Mouse (Mus musculus): ENCODE data around the gene Atf7ip. TPM values are rescaled to one million over a fixed set of nuclear protein-coding genes. Genes with fewer than 3 reads are reported as not detected.
"Not testable (repeated sequence)": the region's sequence is repeated elsewhere in the genome, so short reads cannot be mapped to it uniquely, and the experiment has no call there.

The Atf7ip gene
- 11.6 TPM for polyA plus RNA-seq (2012; fragmentation: generic; extraction: Trizol)

- H3ac ChIP-seq (ENCODE audit: control insufficient read depth, insufficient read length); H3K27me3 ChIP-seq (ENCODE audit: control insufficient read depth, insufficient read depth, insufficient read length); H3K4me2 ChIP-seq (ENCODE audit: low read depth); H3K4me3 ChIP-seq; H3K79me2 ChIP-seq (ENCODE audit: control insufficient read depth, insufficient read depth); H3K36me3 ChIP-seq (ENCODE audit: control insufficient read depth, insufficient read depth): not testable (repeated sequence)
Measured at GRCm38 (mm10) chr6:136505867-136506266, at the start of gene Atf7ip. Atf7ip (plus strand) TSS chr6:136506167.

- H3K36me3 ChIP-seq (ENCODE audit: control insufficient read depth, insufficient read depth), result no peaks in the 10 kb centered on the region
- no peak for TF ChIP-seq POLR2A (IDR thresholded peaks at IDR 0.05; ENCODE audit: insufficient read length, low read depth)
- no peak overlapping the region for H3K4me2 ChIP-seq (ENCODE audit: low read depth)
- H3K79me2 ChIP-seq (ENCODE audit: control insufficient read depth, insufficient read depth), result no peaks in the 10 kb centered on the region
- no peak overlapping the region for H3ac ChIP-seq (ENCODE audit: control insufficient read depth, insufficient read length)
- no peaks in the 10 kb centered on the region for H3K27me3 ChIP-seq (ENCODE audit: control insufficient read depth, insufficient read depth, insufficient read length)
- H3K4me3 ChIP-seq, result no peak overlapping the region
Measured at GRCm38 (mm10) chr6:136456302-136456701, 49.7 kb upstream of the Atf7ip start.

- Histone ChIP-seq H3ac (ENCODE audit: control insufficient read depth, insufficient read length) (no peak overlapping the region), H3K27me3 (ENCODE audit: control insufficient read depth, insufficient read depth, insufficient read length) (no peaks in the 10 kb centered on the region), H3K4me2 (ENCODE audit: low read depth) (no peak overlapping the region), H3K36me3 (ENCODE audit: control insufficient read depth, insufficient read depth) (no peaks in the 10 kb centered on the region), H3K79me2 (ENCODE audit: control insufficient read depth, insufficient read depth) (no peaks in the 10 kb centered on the region), H3K4me3 (no peak overlapping the region)
- no peak for TF ChIP-seq CEBPB (IDR thresholded peaks at IDR 0.05; ENCODE audit: insufficient read depth, poor library complexity, severe bottlenecking)
- TF ChIP-seq TCF12 (IDR thresholded peaks at IDR 0.05; ENCODE audit: insufficient read depth, poor library complexity, severe bottlenecking), result no peak
- TF ChIP-seq POLR2A (IDR thresholded peaks at IDR 0.05; ENCODE audit: insufficient read length, low read depth), result no peak
- TF ChIP-seq TCF3 (IDR thresholded peaks at IDR 0.05; ENCODE audit: insufficient read length, low read depth), result no peak
- TF ChIP-seq MAX (IDR thresholded peaks at IDR 0.05; ENCODE audit: low read depth), result no peak
- TF ChIP-seq POLR2AphosphoS2 (IDR thresholded peaks at IDR 0.05; ENCODE audit: insufficient read length, low read depth), result no peak
- TF ChIP-seq MYOG (IDR thresholded peaks at IDR 0.05; ENCODE audit: control insufficient read depth in 1 of 3, insufficient read depth in 1 of 3, insufficient read length in 2 of 3, low read depth in 2 of 3), result no peak
- no peak for TF ChIP-seq REST (IDR thresholded peaks at IDR 0.05; ENCODE audit: insufficient read depth, insufficient read length)
- no peak for TF ChIP-seq E2F4 (IDR thresholded peaks at IDR 0.05; ENCODE audit: insufficient read depth)
- no peak for TF ChIP-seq USF1 (IDR thresholded peaks at IDR 0.05; ENCODE audit: low read depth)
- no peak for TF ChIP-seq SRF (IDR thresholded peaks at IDR 0.05; ENCODE audit: control insufficient read depth, insufficient read length, low read depth)
- TF ChIP-seq MYOD1 (IDR thresholded peaks at IDR 0.05; ENCODE audit: control insufficient read depth in 1 of 3, insufficient read length in 2 of 3, low read depth in 2 of 3), result no peak
Measured at GRCm38 (mm10) chr6:136459156-136459555, 46.8 kb upstream of the Atf7ip start.

- no peak overlapping the region for H3K4me3 ChIP-seq
- H3ac ChIP-seq (ENCODE audit: control insufficient read depth, insufficient read length), result no peak overlapping the region
- H3K36me3 ChIP-seq (ENCODE audit: control insufficient read depth, insufficient read depth), result no peaks in the 10 kb centered on the region
- no peaks in the 10 kb centered on the region for H3K27me3 ChIP-seq (ENCODE audit: control insufficient read depth, insufficient read depth, insufficient read length)
- no peak overlapping the region for H3K4me2 ChIP-seq (ENCODE audit: low read depth)
- no peaks in the 10 kb centered on the region for H3K79me2 ChIP-seq (ENCODE audit: control insufficient read depth, insufficient read depth)
- no peak for TF ChIP-seq MAX (IDR thresholded peaks at IDR 0.05; ENCODE audit: low read depth)
- no peak for TF ChIP-seq POLR2A (IDR thresholded peaks at IDR 0.05; ENCODE audit: insufficient read length, low read depth)
- no peak for TF ChIP-seq REST (IDR thresholded peaks at IDR 0.05; ENCODE audit: insufficient read depth, insufficient read length)
- TF ChIP-seq TCF12 (IDR thresholded peaks at IDR 0.05; ENCODE audit: insufficient read depth, poor library complexity, severe bottlenecking), result no peak
- no peak for TF ChIP-seq TCF3 (IDR thresholded peaks at IDR 0.05; ENCODE audit: insufficient read length, low read depth)
- TF ChIP-seq CEBPB (IDR thresholded peaks at IDR 0.05; ENCODE audit: insufficient read depth, poor library complexity, severe bottlenecking), result no peak
- no peak for TF ChIP-seq POLR2AphosphoS2 (IDR thresholded peaks at IDR 0.05; ENCODE audit: insufficient read length, low read depth)
- TF ChIP-seq E2F4 (IDR thresholded peaks at IDR 0.05; ENCODE audit: insufficient read depth), result no peak
- no peak for TF ChIP-seq MYOD1 (IDR thresholded peaks at IDR 0.05; ENCODE audit: control insufficient read depth in 1 of 3, insufficient read length in 2 of 3, low read depth in 2 of 3)
Measured at GRCm38 (mm10) chr6:136463491-136463890, 42.5 kb upstream of the Atf7ip start.

GRCm38 (mm10) chr6:136464121-136464621 is 41.8 kb upstream of the Atf7ip start:
- H3K79me2 ChIP-seq (ENCODE audit: control insufficient read depth, insufficient read depth), result no peaks in the 10 kb centered on the region
- no peak overlapping the region for H3ac ChIP-seq (ENCODE audit: control insufficient read depth, insufficient read length)
- no peaks in the 10 kb centered on the region for H3K36me3 ChIP-seq (ENCODE audit: control insufficient read depth, insufficient read depth)
- H3K27me3 ChIP-seq (ENCODE audit: control insufficient read depth, insufficient read depth, insufficient read length), result no peaks in the 10 kb centered on the region
- no peak for TF ChIP-seq MAX (IDR thresholded peaks at IDR 0.05; ENCODE audit: low read depth)
- TF ChIP-seq TCF12 (IDR thresholded peaks at IDR 0.05; ENCODE audit: insufficient read depth, poor library complexity, severe bottlenecking), result no peak
- no peak for TF ChIP-seq REST (IDR thresholded peaks at IDR 0.05; ENCODE audit: insufficient read depth, insufficient read length)
- TF ChIP-seq MYOD1 (IDR thresholded peaks at IDR 0.05; ENCODE audit: control insufficient read depth in 1 of 3, insufficient read length in 2 of 3, low read depth in 2 of 3), result no peak
- TF ChIP-seq MYOG (IDR thresholded peaks at IDR 0.05; ENCODE audit: control insufficient read depth in 1 of 3, insufficient read depth in 1 of 3, insufficient read length in 2 of 3, low read depth in 2 of 3), result no peak
- no peak for TF ChIP-seq USF1 (IDR thresholded peaks at IDR 0.05; ENCODE audit: low read depth)
- no peak overlapping the region for H3K4me2 ChIP-seq (ENCODE audit: low read depth)
- H3K4me3 ChIP-seq, result no peak overlapping the region

GRCm38 (mm10) chr6:136465021-136465420 is 40.9 kb upstream of the Atf7ip start:
- no peaks in the 10 kb centered on the region for H3K79me2 ChIP-seq (ENCODE audit: control insufficient read depth, insufficient read depth)
- H3K4me2 ChIP-seq (ENCODE audit: low read depth), result no peak overlapping the region
- no peak overlapping the region for H3K4me3 ChIP-seq
- H3ac ChIP-seq (ENCODE audit: control insufficient read depth, insufficient read length), result no peak overlapping the region
- TF ChIP-seq POLR2AphosphoS2 (IDR thresholded peaks at IDR 0.05; ENCODE audit: insufficient read length, low read depth) (no peak), TCF3 (IDR thresholded peaks at IDR 0.05; ENCODE audit: insufficient read length, low read depth) (no peak), E2F4 (IDR thresholded peaks at IDR 0.05; ENCODE audit: insufficient read depth) (no peak), USF1 (IDR thresholded peaks at IDR 0.05; ENCODE audit: low read depth) (no peak), MYOD1 (IDR thresholded peaks at IDR 0.05; ENCODE audit: control insufficient read depth in 1 of 3, insufficient read length in 2 of 3, low read depth in 2 of 3) (no peak), MYOG (IDR thresholded peaks at IDR 0.05; ENCODE audit: control insufficient read depth in 1 of 3, insufficient read depth in 1 of 3, insufficient read length in 2 of 3, low read depth in 2 of 3) (no peak), REST (IDR thresholded peaks at IDR 0.05; ENCODE audit: insufficient read depth, insufficient read length) (no peak), MAX (IDR thresholded peaks at IDR 0.05; ENCODE audit: low read depth) (no peak), CEBPB (IDR thresholded peaks at IDR 0.05; ENCODE audit: insufficient read depth, poor library complexity, severe bottlenecking) (no peak)
- H3K36me3 ChIP-seq (ENCODE audit: control insufficient read depth, insufficient read depth), result no peaks in the 10 kb centered on the region
- no peaks in the 10 kb centered on the region for H3K27me3 ChIP-seq (ENCODE audit: control insufficient read depth, insufficient read depth, insufficient read length)
